Mouse (Mus musculus) layer of hippocampus, adult 6 months (tissue): ENCODE results near the gene Zfp213. TPM values are rescaled to one million over a fixed set of nuclear protein-coding genes. Genes with fewer than 3 reads are reported as not detected.

Source experiments
- long read RNA-seq, 2 experiments: library from polyadenylated mRNA; unstranded; transcript quantifications; one replicate each; pipeline ENCODE4 v2.0.0; 2019 to 2020
- polyA plus RNA-seq: library from polyadenylated mRNA; unstranded; fragments of <200 nt; fragmentation: Nextera tagmentation; gene quantifications from 2 replicates; pipeline ENCODE4 v1.2.3, GENCODE M21; 2021

Zfp213 gene
- 8.9 and 9.0 TPM in 2 replicates for polyA plus RNA-seq
- long read RNA-seq, experiment 1, transcript Zfp213-201 (6 exons, 2,686 nt): major isoform, 34 of 39 reads
- long read RNA-seq, experiment 1, partial matches to known transcripts: 3 of 39 reads
- long read RNA-seq, experiment 1, other reads (novel, unspliced or antisense): 2 of 39 reads
- long read RNA-seq, experiment 2, transcript Zfp213-201 (6 exons, 2,686 nt): major isoform, 125 of 132 reads
- long read RNA-seq, experiment 2, partial matches to known transcripts: 1 of 132 reads
- long read RNA-seq, experiment 2, other reads (novel, unspliced or antisense): 6 of 132 reads

GRCm38 (mm10) chr17:23563595-23564367, at the start of gene Zfp213:
Zfp213 (minus strand) TSS chr17:23564238.

DNA sequence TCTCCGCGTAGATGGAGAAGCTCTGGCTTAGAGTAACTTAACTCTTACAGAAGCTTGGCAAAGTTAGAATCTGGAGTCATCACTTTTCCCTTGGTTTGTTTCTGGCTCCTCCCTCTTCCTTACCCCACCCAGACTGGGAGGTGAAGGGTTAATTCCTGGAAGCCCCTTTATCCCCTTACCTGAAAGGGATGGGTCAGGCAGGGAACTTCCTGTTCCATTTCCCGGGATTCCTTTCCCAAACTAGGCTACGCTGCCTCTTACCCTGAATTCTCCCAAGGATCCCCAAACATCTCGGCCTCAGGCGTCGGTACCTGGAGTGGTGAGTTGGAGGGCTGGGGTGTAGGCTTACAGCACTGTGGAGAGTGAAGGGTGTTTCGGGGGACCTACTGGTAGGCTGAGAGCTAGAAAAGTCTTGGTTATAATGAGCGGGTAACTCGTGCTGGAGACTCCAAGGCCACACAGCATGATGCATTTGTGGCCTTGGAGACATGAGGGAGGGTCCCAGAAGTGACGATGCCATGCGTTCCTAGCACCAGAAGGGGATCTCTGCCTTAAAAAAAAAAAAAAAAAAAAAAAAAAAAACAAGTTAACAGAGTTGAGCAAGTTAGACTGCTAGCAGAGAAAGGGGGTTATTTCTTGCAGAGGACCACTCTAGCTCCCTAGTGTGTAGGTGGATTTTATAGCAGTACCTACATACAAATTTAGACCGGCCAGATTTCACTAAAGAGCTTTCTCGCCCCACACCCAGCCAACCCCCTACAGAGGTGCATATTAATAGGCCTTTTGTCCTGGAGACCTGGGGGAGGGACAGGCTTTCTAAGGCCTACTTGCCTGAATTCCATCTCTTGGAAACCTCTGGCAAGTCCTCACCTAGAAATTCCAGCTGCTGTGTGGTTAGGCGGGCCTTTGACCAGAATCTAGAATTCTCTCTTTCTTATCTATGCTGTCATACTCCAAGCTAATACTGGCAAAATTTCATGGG, 36.9 kb upstream of the Zfp213 start, which contains the start of gene Zscan10:
Zscan10 (plus strand) TSS at position 216 of the 982 bp plus-strand sequence.

DNA sequence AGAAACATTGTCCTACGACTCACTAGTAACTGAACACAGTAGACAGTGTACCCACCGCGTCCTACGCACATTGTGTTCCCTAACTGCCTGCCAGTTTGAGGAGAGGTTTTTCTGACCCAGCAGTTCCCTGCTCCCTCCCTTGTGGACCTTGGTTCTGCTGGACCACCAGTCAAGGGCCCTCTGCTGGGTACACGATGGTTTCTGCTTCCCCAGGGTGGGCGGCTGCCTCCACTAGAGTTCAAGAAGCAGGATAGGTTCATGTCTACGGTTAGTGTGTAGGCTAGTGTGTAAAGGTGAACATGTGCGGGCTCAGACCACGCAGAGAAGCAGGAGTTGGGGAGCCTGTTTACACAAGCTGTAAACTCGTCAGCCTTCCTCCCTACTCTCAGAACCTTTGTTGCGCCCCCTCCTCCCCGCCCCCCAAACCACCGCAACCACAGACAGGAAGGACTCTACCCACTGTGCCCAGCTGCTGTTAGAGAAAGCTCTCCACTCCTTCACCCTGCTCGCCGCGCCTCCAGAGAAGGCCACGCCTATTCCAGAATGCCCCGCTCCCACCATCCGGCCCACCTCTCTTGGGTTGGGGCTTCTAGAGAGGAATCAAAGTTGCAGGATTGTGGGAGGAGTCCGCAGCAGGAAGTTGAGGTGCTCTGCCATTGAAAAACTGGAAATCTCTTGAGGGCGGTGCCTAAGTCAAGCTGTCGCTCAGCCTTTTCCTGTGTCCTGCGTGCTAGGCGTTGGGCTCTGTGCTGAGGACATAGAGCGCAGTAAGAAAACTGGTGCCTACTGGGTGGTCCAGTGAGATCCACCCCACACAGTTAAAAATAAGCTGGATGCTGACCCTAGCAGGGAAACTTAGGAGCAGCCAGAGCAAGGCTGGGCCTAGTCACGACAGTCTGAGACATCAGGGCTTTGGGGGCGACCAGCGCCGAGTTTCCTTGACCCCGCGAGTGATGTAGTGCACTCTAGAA, 34.8 kb upstream of the Zfp213 start, which contains the start of gene Zfp13:
Zfp13 (minus strand) TSS at position 906 of the 971 bp plus-strand sequence.

Other genes with a start within 250 kb of the Zfp213 start
- gene Vmn2r115, start 220.5 kb downstream of the Zfp213 start, polyA plus RNA-seq: not detected in 2 replicates
- not detected in 2 replicates for gene Vmn2r116, start 179.6 kb downstream of the Zfp213 start, polyA plus RNA-seq
- not detected in 2 replicates for gene Vmn2r117, start 84.5 kb downstream of the Zfp213 start, polyA plus RNA-seq
- gene Zfp13, start 35.2 kb upstream of the Zfp213 start, polyA plus RNA-seq: 13.2 and 14.6 TPM in 2 replicates
- 0.08 and 0.20 TPM in 2 replicates for gene Zscan10, start 36.6 kb upstream of the Zfp213 start, polyA plus RNA-seq
- gene Mmp25, start 81.0 kb upstream of the Zfp213 start, polyA plus RNA-seq: 0.10 and 0.13 TPM in 2 replicates
- not detected in 2 replicates for gene Bicdl2, start 96.3 kb upstream of the Zfp213 start, polyA plus RNA-seq
- gene Hcfc1r1, start 109.4 kb upstream of the Zfp213 start, polyA plus RNA-seq: 225 and 235 TPM in 2 replicates
- gene Thoc6, start 109.6 kb upstream of the Zfp213 start, polyA plus RNA-seq: 8.1 and 9.0 TPM in 2 replicates
- gene Tnfrsf12a, start 113.2 kb upstream of the Zfp213 start, polyA plus RNA-seq: 3.6 and 6.5 TPM in 2 replicates
- gene Cldn6, start 115.0 kb upstream of the Zfp213 start, polyA plus RNA-seq: 0.13 TPM in 1 of 2 replicates, not detected in the other
- 0.15 and 0.95 TPM in 2 replicates for gene Cldn9, start 119.8 kb upstream of the Zfp213 start, polyA plus RNA-seq
- not detected in 2 replicates for gene 1520401A03Rik, start 158.5 kb upstream of the Zfp213 start, polyA plus RNA-seq
- 1.6 and 2.2 TPM in 2 replicates for gene Pkmyt1, start 162.1 kb upstream of the Zfp213 start, polyA plus RNA-seq
- 106 and 116 TPM in 2 replicates for gene Paqr4, start 176.6 kb upstream of the Zfp213 start, polyA plus RNA-seq
- gene Kremen2, start 181.6 kb upstream of the Zfp213 start, polyA plus RNA-seq: 0.60 and 0.85 TPM in 2 replicates
- 256 and 293 TPM in 2 replicates for gene Flywch1, start 207.4 kb upstream of the Zfp213 start, polyA plus RNA-seq
- gene Flywch2, start 221.8 kb upstream of the Zfp213 start, polyA plus RNA-seq: 22.4 and 25.0 TPM in 2 replicates
- gene Srrm2, start 226.3 kb upstream of the Zfp213 start, polyA plus RNA-seq: 297 and 334 TPM in 2 replicates